Mouse (Mus musculus): ENCODE data around the gene Fam228a. TPM values are rescaled to one million over a fixed set of nuclear protein-coding genes. Genes with fewer than 3 reads are reported as not detected.

Gene Fam228a
- polyA plus RNA-seq, 1 experiment, result not detected

- Histone ChIP-seq H3K4me1 (ENCODE audit: control insufficient read depth, insufficient read depth, insufficient read length, low read length) (no peaks in the 10 kb centered on the region; the same call in 1 of the 2 replicates), H3K4me3 (ENCODE audit: low read depth, low read length) (no peak overlapping the region), H3K27ac (ENCODE audit: insufficient read depth, low read depth, low read length) (no peak overlapping the region), H3K27me3 (ENCODE audit: control insufficient read depth, insufficient read depth, low read length) (no peaks in the 10 kb centered on the region), H3K36me3 (ENCODE audit: control insufficient read depth, insufficient read depth, low read length) (no peaks in the 10 kb centered on the region)
- TF ChIP-seq POLR2A (IDR thresholded peaks at IDR 0.05; ENCODE audit: low read depth, low read length) (no peak), CTCF (IDR thresholded peaks at IDR 0.05; ENCODE audit: extremely low read depth, insufficient read length, insufficient replicate concordance, low read depth, low read length) (no peak)
- WGBS, result 87% methylated on average over 3 of the region's 3 CpGs
These were observed 4.0 kb upstream of the Fam228a start for GRCm38 (mm10) chr12:4742183-4742582.

DNA sequence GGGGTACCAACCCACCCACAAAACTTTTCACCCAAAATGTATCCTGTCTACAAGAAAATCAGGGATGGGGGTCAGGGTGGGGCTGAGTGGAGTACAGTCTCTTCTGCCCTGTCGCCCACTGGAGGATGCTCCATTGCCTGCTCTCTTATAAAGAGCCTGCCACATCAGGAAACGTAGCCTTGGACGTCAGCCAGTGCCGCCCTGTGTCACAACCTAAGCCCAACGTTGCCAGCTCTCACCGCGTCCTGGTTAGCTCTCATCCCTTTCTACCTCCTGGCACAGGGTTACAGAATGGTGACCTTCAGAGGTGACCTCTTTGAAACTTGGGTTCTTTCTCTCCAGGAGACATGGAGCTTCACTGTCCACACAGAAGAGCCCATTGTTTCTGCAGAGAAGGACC is 2.6 kb upstream of the Fam228a start:
- no peaks in the 10 kb centered on the region for H3K36me3 ChIP-seq (ENCODE audit: control insufficient read depth, insufficient read depth, low read length)
- TF ChIP-seq POLR2A (IDR thresholded peaks at IDR 0.05; ENCODE audit: low read depth, low read length), result no peak
- no peak for TF ChIP-seq CTCF (IDR thresholded peaks at IDR 0.05; ENCODE audit: extremely low read depth, insufficient read length, insufficient replicate concordance, low read depth, low read length)
- H3K4me1 ChIP-seq (ENCODE audit: control insufficient read depth, insufficient read depth, insufficient read length, low read length), result no peaks in the 10 kb centered on the region; the same call in 1 of the 2 replicates
- no peak overlapping the region for H3K4me3 ChIP-seq (ENCODE audit: low read depth, low read length)
- no peak overlapping the region for H3K27ac ChIP-seq (ENCODE audit: insufficient read depth, low read depth, low read length)
- WGBS, result 55% methylated on average over 7 of the region's 7 CpGs
- no peaks in the 10 kb centered on the region for H3K27me3 ChIP-seq (ENCODE audit: control insufficient read depth, insufficient read depth, low read length)

DNA sequence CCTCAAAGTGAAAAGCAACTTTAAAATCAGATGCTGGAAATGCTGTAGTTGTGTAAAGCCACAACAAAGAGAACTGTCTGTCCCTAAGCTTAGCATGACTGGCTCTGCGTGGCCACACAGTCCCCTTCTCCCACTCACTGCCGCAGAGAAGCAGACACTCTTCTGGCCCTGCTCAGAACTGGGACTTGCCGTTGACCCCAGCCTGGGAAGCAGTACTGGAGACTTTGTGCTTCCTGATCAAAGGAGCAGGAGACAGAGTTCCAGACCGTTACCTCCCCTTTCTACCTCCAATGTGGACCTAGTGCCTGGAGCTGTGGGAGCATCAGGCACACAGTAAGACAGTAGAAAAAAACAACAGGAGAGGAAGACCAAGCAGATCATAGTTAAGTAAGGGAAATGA is 5.9 kb downstream of the Fam228a start:
- no peaks in the 10 kb centered on the region for H3K4me1 ChIP-seq (ENCODE audit: control insufficient read depth, insufficient read depth, insufficient read length, low read length)
- no peak overlapping the region for H3K4me3 ChIP-seq (ENCODE audit: low read depth, low read length)
- H3K27me3 ChIP-seq (ENCODE audit: control insufficient read depth, insufficient read depth, low read length), result no peaks in the 10 kb centered on the region
- WGBS, result 50% methylated on average over 4 of the region's 4 CpGs
- no peak overlapping the region for H3K27ac ChIP-seq (ENCODE audit: insufficient read depth, low read depth, low read length)
- TF ChIP-seq CTCF (IDR thresholded peaks at IDR 0.05; ENCODE audit: extremely low read depth, insufficient read length, insufficient replicate concordance, low read depth, low read length) (no peak), POLR2A (IDR thresholded peaks at IDR 0.05; ENCODE audit: low read depth, low read length) (no peak)
- no peaks in the 10 kb centered on the region for H3K36me3 ChIP-seq (ENCODE audit: control insufficient read depth, insufficient read depth, low read length)

- WGBS, result 54% methylated on average over 4 of the region's 4 CpGs
- Histone ChIP-seq H3K27ac (ENCODE audit: insufficient read depth, low read depth, low read length) (no peak overlapping the region), H3K4me1 (ENCODE audit: control insufficient read depth, insufficient read depth, insufficient read length, low read length) (no peaks in the 10 kb centered on the region), H3K27me3 (ENCODE audit: control insufficient read depth, insufficient read depth, low read length) (no peaks in the 10 kb centered on the region), H3K36me3 (ENCODE audit: control insufficient read depth, insufficient read depth, low read length) (no peaks in the 10 kb centered on the region), H3K4me3 (ENCODE audit: low read depth, low read length) (no peak overlapping the region)
- no peak for TF ChIP-seq CTCF (IDR thresholded peaks at IDR 0.05; ENCODE audit: extremely low read depth, insufficient read length, insufficient replicate concordance, low read depth, low read length)
- no peak for TF ChIP-seq POLR2A (IDR thresholded peaks at IDR 0.05; ENCODE audit: low read depth, low read length)
These were observed 6.6 kb downstream of the Fam228a start for GRCm38 (mm10) chr12:4731629-4732028.

DNA sequence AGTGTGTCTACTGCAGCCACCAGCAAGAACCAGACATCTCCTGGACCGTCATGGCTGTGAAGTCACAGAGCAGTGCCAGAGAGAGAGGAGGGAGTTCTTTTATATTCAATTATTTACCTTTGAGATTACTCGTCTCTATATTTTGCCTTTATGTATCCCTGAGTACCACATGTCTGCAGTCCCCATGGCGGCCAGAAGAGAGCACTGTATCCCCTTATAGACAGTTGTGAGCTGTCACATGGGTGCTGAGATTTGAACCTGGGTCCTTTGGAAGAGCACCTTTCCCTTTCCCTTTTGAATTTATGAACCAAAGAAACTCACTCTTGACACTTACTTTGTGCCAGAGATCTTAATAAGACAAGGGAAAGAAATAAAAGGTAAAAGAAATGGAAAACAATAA is 9.1 kb downstream of the Fam228a start:
- H3K27me3 ChIP-seq (ENCODE audit: control insufficient read depth, insufficient read depth, low read length), result no peaks in the 10 kb centered on the region
- H3K4me1 ChIP-seq (ENCODE audit: control insufficient read depth, insufficient read depth, insufficient read length, low read length), result no peaks in the 10 kb centered on the region
- no peak overlapping the region for H3K27ac ChIP-seq (ENCODE audit: insufficient read depth, low read depth, low read length)
- H3K36me3 ChIP-seq (ENCODE audit: control insufficient read depth, insufficient read depth, low read length), result no peaks in the 10 kb centered on the region
- WGBS, result 92% methylated on average over 3 of the region's 3 CpGs
- TF ChIP-seq POLR2A (IDR thresholded peaks at IDR 0.05; ENCODE audit: low read depth, low read length) (no peak), CTCF (IDR thresholded peaks at IDR 0.05; ENCODE audit: extremely low read depth, insufficient read length, insufficient replicate concordance, low read depth, low read length) (no peak)
- H3K4me3 ChIP-seq (ENCODE audit: low read depth, low read length), result no peak overlapping the region

DNA sequence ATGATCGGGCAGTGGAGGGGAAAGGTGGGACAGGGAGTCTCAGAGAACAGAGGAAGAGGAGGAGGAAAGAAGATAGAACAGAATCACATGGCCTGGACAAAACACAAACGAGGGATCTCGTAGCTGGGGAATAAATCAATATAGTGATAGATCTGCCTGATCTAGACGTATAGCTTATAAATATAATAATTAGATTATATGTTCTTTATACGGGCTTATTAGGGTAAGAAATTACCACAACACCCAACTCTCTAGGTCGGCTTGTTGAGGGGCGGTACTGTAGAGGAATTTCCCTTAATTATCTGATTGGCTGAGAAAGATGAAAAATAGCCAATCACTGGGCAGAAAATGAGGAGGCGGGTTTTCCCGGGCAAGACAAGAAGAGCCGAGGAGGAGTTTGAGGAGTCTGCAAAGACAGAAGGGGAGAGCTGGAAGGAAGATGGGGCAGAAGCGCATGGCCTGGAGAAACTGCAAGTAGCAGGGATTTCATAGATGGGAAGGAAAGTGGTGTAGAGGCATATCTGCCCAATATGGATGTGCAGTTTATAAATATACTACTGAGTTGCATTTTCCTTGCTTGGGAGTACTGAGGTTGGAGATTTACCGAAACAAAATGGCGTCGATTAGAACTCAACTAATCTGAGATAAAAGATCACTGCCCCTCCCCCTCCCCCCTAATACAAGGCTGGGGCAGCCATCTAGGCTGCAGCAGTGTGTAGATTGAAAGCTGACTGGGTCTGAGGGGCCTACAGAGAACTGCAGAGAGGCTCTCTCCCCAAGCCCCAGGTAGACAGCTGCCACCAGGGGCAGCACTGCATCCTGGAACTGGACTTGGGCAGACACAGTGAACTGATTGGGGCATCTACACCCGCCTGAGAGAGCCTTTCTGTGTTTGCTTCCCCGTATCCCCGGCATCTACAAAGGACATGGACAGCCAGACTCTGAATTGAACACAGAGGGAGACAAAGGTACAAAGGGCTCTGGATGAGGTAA is 18.2 kb downstream of the Fam228a start:
- no peaks in the 10 kb centered on the region for H3K27me3 ChIP-seq (ENCODE audit: control insufficient read depth, insufficient read depth, low read length)
- H3K36me3 ChIP-seq (ENCODE audit: control insufficient read depth, insufficient read depth, low read length), result no peaks in the 10 kb centered on the region
- no peak for TF ChIP-seq POLR2A (IDR thresholded peaks at IDR 0.05; ENCODE audit: low read depth, low read length)
- peak; percentile 29; the same call in 1 of the 2 replicates for TF ChIP-seq CTCF (IDR thresholded peaks at IDR 0.05; ENCODE audit: extremely low read depth, insufficient read length, insufficient replicate concordance, low read depth, low read length)
- no peak overlapping the region for H3K27ac ChIP-seq (ENCODE audit: insufficient read depth, low read depth, low read length)
- no peak overlapping the region for H3K4me3 ChIP-seq (ENCODE audit: low read depth, low read length)
- 56% methylated on average over 17 of the region's 17 CpGs for WGBS
- H3K4me1 ChIP-seq (ENCODE audit: control insufficient read depth, insufficient read depth, insufficient read length, low read length), result no peaks in the 10 kb centered on the region; the same call in 1 of the 2 replicates

DNA sequence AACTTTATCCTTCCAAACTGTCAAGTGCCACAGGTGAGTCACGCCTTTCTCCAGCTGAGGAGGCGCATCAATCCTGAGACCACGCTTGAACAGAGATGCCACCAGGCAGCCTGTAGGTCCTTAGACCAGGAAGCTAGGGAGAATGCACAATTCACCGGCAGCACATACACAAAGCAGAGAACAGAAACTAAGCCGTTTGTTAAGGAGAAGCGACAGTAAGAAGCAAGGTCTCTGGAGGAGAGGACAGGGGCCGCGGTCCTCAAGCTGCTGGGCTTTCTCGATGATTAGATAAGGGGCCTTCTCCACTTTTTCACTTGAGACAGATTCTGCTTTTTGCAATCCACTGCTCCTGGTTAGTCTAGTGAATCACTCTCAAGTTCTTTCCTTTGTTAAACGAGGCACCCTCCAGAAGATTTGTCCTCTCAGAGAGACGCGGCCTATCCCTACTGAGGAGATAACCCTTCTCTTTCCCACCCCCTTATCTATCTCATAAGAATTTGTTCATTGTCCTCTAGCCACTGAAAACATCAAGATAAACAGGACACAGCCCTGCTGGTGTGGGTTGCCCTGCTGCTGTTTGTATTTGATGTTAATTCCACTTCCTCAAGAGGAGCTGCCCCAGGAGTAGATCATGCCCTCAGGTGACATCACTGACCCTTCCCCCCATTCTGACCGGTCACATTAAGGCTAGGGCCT is 19.0 kb downstream of the Fam228a start:
- H3K36me3 ChIP-seq (ENCODE audit: control insufficient read depth, insufficient read depth, low read length), result no peaks in the 10 kb centered on the region
- TF ChIP-seq POLR2A (IDR thresholded peaks at IDR 0.05; ENCODE audit: low read depth, low read length) (no peak), CTCF (IDR thresholded peaks at IDR 0.05; ENCODE audit: extremely low read depth, insufficient read length, insufficient replicate concordance, low read depth, low read length) (no peak)
- WGBS, result 61% methylated on average over 13 of the region's 13 CpGs
- no peaks in the 10 kb centered on the region; the same call in 1 of the 2 replicates for H3K4me1 ChIP-seq (ENCODE audit: control insufficient read depth, insufficient read depth, insufficient read length, low read length)
- no peak overlapping the region for H3K27ac ChIP-seq (ENCODE audit: insufficient read depth, low read depth, low read length)
- no peaks in the 10 kb centered on the region for H3K27me3 ChIP-seq (ENCODE audit: control insufficient read depth, insufficient read depth, low read length)
- no peak overlapping the region for H3K4me3 ChIP-seq (ENCODE audit: low read depth, low read length)

Data from small intestine, adult 2 months (tissue).